Mouse (Mus musculus) heart, adult 2 months (tissue): ENCODE measurements around the gene Grin1.

Experiments
- EP300 ChIP-seq: fragments of 200-500 bp; IDR thresholded peaks from 2 replicates; pipeline ENCODE4 v1.6.1; 2011; ENCODE audit warnings: low read depth, low read length, control low read depth; ENCODE audit not compliant: insufficient read depth
- POLR2A ChIP-seq: fragments of 200-500 bp; IDR thresholded peaks from 2 replicates; pipeline ENCODE4 v1.6.1; 2011; ENCODE audit warnings: mild to moderate bottlenecking, low read depth, low read length, control low read depth; ENCODE audit not compliant: insufficient read depth

- TF ChIP-seq POLR2A = no peak
- no peak for TF ChIP-seq EP300
Observed at GRCm38 (mm10) chr2:25333569-25333968, 14.6 kb upstream of the Grin1 start.
